Mouse (Mus musculus): ENCODE data around the gene Zfp536. TPM values are rescaled to one million over a fixed set of nuclear protein-coding genes. Genes with fewer than 3 reads are reported as not detected.

Zfp536 gene
- total and polyA plus RNA-seq, 3 experiments, result not detected

DNA sequence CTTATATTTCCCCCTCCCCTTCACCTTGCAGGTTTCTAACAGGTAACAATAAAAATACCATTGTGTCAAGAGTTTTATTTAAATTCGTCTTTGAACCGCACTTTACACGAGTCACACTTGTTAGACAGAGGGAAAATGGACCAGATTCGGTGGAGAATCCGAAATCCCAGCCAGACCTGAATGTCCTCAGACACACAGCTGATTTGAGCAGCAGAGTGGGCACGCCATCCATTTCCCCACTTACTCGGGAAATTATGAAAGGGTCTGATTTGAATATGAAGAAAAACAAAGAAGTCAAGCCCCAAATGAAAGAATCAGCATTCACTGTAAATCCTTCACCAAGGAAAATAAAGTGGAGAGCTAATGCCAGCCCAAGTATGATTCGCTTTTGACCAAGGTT is 208.1 kb downstream of the Zfp536 start:
- Histone ChIP-seq H3K9ac (ENCODE audit: insufficient read depth, low read depth) (no peak overlapping the region), H3K4me3 (replicated peaks in 1 of 3; ENCODE audit: low read depth in 2 of 3, low read length in 2 of 3, poor library complexity in 1 of 3) (no peak overlapping the region), H3K27me3 (replicated peaks) (no peaks in the 10 kb centered on the region), H3K4me1 (ENCODE audit: control insufficient read depth in 1 of 2, insufficient read depth in 2 of 2) (no peaks in the 10 kb centered on the region), H3K9me3 (replicated peaks; ENCODE audit: low read length) (peaks cover 86% of the 10 kb centered on the region), H3K4me2 (ENCODE audit: insufficient read depth, low read depth, poor library complexity, severe bottlenecking) (no peak overlapping the region), H3K79me2 (replicated peaks; ENCODE audit: control insufficient read depth, extremely low read depth, insufficient read depth, poor library complexity, severe bottlenecking) (no peaks in the 10 kb centered on the region), H3K27ac (ENCODE audit: insufficient read depth, low read depth) (no peak overlapping the region), H3K36me3 (replicated peaks in 1 of 2; ENCODE audit: control insufficient read depth in 1 of 2, insufficient read depth in 1 of 2, low read length in 1 of 2) (no peaks in the 10 kb centered on the region)
- TF ChIP-seq CHD1 (IDR thresholded peaks at IDR 0.05; ENCODE audit: low read depth, low read length) (no peak), UBTF (IDR thresholded peaks at IDR 0.05; ENCODE audit: low read depth, low read length) (no peak), CTCF (conservative IDR thresholded peaks at IDR 0.05 in 1 of 2, IDR thresholded peaks at IDR 0.05 in 1 of 2; ENCODE audit: low read depth in 2 of 2, low read length in 2 of 2) (no peak), SMC3 (IDR thresholded peaks at IDR 0.05; ENCODE audit: low read depth, low read length) (no peak), BHLHE40 (IDR thresholded peaks at IDR 0.05; ENCODE audit: low read depth, low read length) (no peak), MXI1 (IDR thresholded peaks at IDR 0.05; ENCODE audit: low read depth, low read length) (no peak), HCFC1 (IDR thresholded peaks at IDR 0.05; ENCODE audit: low read depth, low read length) (no peak), GABPA (IDR thresholded peaks at IDR 0.05; ENCODE audit: insufficient replicate concordance, low read depth, low read length) (no peak), MYC (IDR thresholded peaks at IDR 0.05; ENCODE audit: low read depth, low read length) (no peak), TBP (conservative IDR thresholded peaks at IDR 0.05; ENCODE audit: low read depth, low read length) (no peak), ZMIZ1 (IDR thresholded peaks at IDR 0.05; ENCODE audit: low read depth, low read length) (no peak)
- dilution Hi-C loops (cut with MboI; ENCODE audit: extremely low pct_ligation_motif_present, extremely low pct_unique_long_range_greater_than_20kb, low sequenced_read_pairs) (no loop called here), in situ Hi-C loops (cut with MboI; ENCODE audit: low pct_ligation_motif_present, low pct_unique_long_range_greater_than_20kb, low sequenced_read_pairs) (no loop called here)
- no peak for DNase-seq (ENCODE audit: extremely low read depth)

DNA sequence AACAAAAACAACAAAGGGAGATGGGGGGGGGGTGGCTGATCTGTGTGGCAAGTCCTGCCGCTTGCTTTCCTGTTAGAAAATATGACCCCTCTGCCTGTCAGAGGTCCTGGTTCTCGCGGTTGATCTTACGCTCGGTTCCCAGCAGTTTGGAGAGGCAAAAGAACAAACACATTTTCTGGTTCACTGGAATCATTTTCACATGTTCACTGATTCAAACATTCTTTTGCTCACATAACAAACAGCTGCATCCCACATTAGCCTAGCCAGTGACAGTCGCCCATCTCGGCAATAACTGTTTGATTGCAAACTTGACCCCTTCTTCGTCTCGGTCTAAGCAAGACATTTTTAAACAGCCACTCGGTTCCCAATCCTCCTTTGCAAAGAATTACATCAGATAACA is 208.8 kb downstream of the Zfp536 start:
- TF ChIP-seq RCOR1 (conservative IDR thresholded peaks at IDR 0.05; ENCODE audit: low read depth, low read length) (no peak), HCFC1 (IDR thresholded peaks at IDR 0.05; ENCODE audit: low read depth, low read length) (no peak), TCF12 (IDR thresholded peaks at IDR 0.05; ENCODE audit: low read depth, low read length) (no peak), ZNF384 (IDR thresholded peaks at IDR 0.05; ENCODE audit: low read depth, low read length) (no peak), CHD1 (IDR thresholded peaks at IDR 0.05; ENCODE audit: low read depth, low read length) (no peak), PAX5 (IDR thresholded peaks at IDR 0.05; ENCODE audit: low read length) (no peak), NELFE (IDR thresholded peaks at IDR 0.05; ENCODE audit: low read depth, low read length) (no peak), KAT2A (IDR thresholded peaks at IDR 0.05; ENCODE audit: insufficient replicate concordance, low read length) (no peak), ZMIZ1 (IDR thresholded peaks at IDR 0.05; ENCODE audit: low read depth, low read length) (no peak), ZC3H11A (IDR thresholded peaks at IDR 0.05; ENCODE audit: low read depth, low read length) (no peak), NRF1 (IDR thresholded peaks at IDR 0.05; ENCODE audit: low read depth, low read length) (no peak), ZKSCAN1 (IDR thresholded peaks at IDR 0.05; ENCODE audit: borderline replicate concordance, low read depth, low read length) (no peak), SIN3A (IDR thresholded peaks at IDR 0.05; ENCODE audit: low read length) (no peak), UBTF (IDR thresholded peaks at IDR 0.05; ENCODE audit: low read depth, low read length) (no peak), POLR2AphosphoS2 (IDR thresholded peaks at IDR 0.05; ENCODE audit: low read depth, low read length) (no peak)
- H3K36me3 ChIP-seq (replicated peaks in 1 of 2; ENCODE audit: control insufficient read depth in 1 of 2, insufficient read depth in 1 of 2, low read length in 1 of 2), result no peaks in the 10 kb centered on the region
- H3K79me2 ChIP-seq (replicated peaks; ENCODE audit: control insufficient read depth, extremely low read depth, insufficient read depth, poor library complexity, severe bottlenecking), result no peaks in the 10 kb centered on the region
- H3K27ac ChIP-seq (ENCODE audit: insufficient read depth, low read depth), result no peak overlapping the region
- H3K4me2 ChIP-seq (ENCODE audit: insufficient read depth, low read depth, poor library complexity, severe bottlenecking), result no peak overlapping the region
- H3K9ac ChIP-seq (ENCODE audit: insufficient read depth, low read depth), result no peak overlapping the region
- no peak overlapping the region for H3K4me3 ChIP-seq (replicated peaks in 1 of 3; ENCODE audit: low read depth in 2 of 3, low read length in 2 of 3, poor library complexity in 1 of 3)
- DNase-seq (ENCODE audit: extremely low read depth), result no peak
- dilution Hi-C loops (cut with MboI; ENCODE audit: extremely low pct_ligation_motif_present, extremely low pct_unique_long_range_greater_than_20kb, low sequenced_read_pairs) (no loop called here), in situ Hi-C loops (cut with MboI; ENCODE audit: low pct_ligation_motif_present, low pct_unique_long_range_greater_than_20kb, low sequenced_read_pairs) (no loop called here)
- no peaks in the 10 kb centered on the region for H3K27me3 ChIP-seq (replicated peaks)
- H3K9me3 ChIP-seq (replicated peaks; ENCODE audit: low read length), result peaks cover 90% of the 10 kb centered on the region
- no peaks in the 10 kb centered on the region for H3K4me1 ChIP-seq (ENCODE audit: control insufficient read depth in 1 of 2, insufficient read depth in 2 of 2)

Data from CH12.LX (cell line).